Comparison of ENCODE assay signal across 16 mouse cellular contexts in the genomic region with DNA sequence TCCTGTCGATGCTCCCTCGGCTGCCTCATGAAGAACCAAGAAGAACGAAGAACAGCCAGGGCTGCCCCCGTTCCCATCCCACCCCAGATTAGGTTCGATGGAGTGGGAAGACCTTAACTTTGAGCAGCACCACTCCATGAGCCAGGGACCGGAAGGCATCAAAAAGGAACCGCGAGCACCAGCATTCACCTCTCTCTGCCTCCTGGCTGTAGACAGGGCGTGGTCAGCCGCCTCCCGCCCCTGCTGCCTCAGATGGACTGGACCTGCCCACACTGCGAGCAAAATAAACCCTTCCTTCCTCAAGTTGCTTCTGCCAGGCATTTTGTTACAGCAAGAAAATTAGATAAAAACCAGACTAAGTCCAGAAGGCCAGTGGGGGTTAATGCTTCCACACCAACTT. TPM values are rescaled to one million over a fixed set of nuclear protein-coding genes. Genes with fewer than 3 reads are reported as not detected.
"Had no signal": no experiment of that assay in that cellular context is flagged by ENCODE, and none has a peak within 500 bp of the region (broad histone marks: within the 10 kb centered on the region; RNA-seq: fewer than 3 reads in every experiment).

No protein-coding gene starts in this region.

- H3K9me3 ChIP-seq: limb, embryonic 12.5 days; liver, embryonic 13.5 days; lung, embryonic 15.5 days; midbrain, embryonic 12.5 days; neural tube, embryonic 15.5 days; stomach, embryonic 15.5 days had no signal

- H3K36me3 ChIP-seq: limb, embryonic 12.5 days; liver, embryonic 13.5 days; lung, embryonic 15.5 days; midbrain, embryonic 12.5 days; stomach, embryonic 15.5 days had no signal

- H3K27me3 ChIP-seq: limb, embryonic 12.5 days; liver, embryonic 13.5 days; lung, embryonic 15.5 days; midbrain, embryonic 12.5 days; neural tube, embryonic 15.5 days; stomach, embryonic 15.5 days had no signal

- H3K27ac ChIP-seq: left cerebral cortex, adult 2 months; limb, embryonic 12.5 days; liver, embryonic 13.5 days; lung, embryonic 15.5 days; midbrain, embryonic 12.5 days; neural tube, embryonic 15.5 days; stomach, embryonic 15.5 days had no signal

- H3K4me1 ChIP-seq: neural tube, embryonic 15.5 days; stomach, embryonic 15.5 days had no signal

- DNase-seq: kidney, adult 8-10 months; kidney, postnatal 25 days; liver; liver, embryonic 13.5 days; liver, postnatal 0 days; lung, postnatal 14 days; right cerebral cortex, postnatal 4 days; thymus, adult 2 months; thymus, postnatal 36 days had no signal

- H3K4me3 ChIP-seq: left cerebral cortex, adult 2 months; limb, embryonic 12.5 days; liver, embryonic 13.5 days; lung, embryonic 15.5 days; midbrain, embryonic 12.5 days; neural tube, embryonic 15.5 days; stomach, embryonic 15.5 days had no signal

RNA-seq across cellular contexts. Expression of a gene that starts 16.1 kb away (rescaled TPM):
- polyA plus RNA-seq: spleen, adult 2 months had no signal
